Mouse (Mus musculus): ENCODE data around the gene Adam22. TPM values are rescaled to one million over a fixed set of nuclear protein-coding genes. Genes with fewer than 3 reads are reported as not detected.

Adam22 gene
- total RNA-seq, 4 experiments from 2014 or later = 194 to 214 (median 206) TPM

- no peak for DNase-seq (ENCODE audit: low spot score in 2 of 2)
These were observed 187.3 kb downstream of the Adam22 start for GRCm38 (mm10) chr5:8180646-8181045.

DNA sequence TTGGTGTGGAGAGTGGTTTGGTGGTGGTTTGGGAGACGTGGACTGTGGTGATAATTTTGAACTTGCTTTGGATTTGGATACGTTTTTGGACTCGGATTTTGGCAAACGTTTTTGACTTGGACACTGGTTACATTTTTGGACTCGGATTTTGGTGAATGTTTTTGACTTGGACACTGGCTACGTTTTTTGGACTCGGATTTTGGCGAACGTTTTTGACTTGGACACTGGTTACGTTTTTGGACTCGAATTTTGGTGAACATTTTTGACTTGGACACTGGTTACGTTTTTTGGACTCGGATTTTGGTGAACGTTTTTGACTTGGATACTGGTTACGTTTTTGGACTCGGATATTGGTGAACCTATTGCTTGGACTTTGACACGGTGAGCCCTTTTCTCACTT lies 189.8 kb downstream of the Adam22 start:
- DNase-seq (ENCODE audit: low spot score in 2 of 2) = no peak

DNA sequence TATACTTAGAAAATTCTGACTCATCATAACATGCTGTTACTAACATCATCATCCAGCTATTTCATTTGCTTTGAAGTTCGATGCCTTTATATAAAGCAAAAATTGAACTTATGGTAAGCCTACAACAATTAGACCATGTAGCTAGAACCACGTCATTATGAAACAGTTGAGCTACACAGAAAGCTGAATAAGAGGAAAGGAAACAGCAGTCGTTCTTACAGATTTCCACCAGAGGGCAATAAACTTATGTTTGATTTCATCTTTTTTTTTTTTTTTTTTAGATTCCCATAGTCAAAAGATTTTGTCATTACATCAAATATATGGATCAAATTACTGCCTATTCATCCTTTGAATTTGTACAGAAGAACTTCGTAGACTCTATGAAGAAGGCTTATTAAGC lies 203.2 kb downstream of the Adam22 start:
- no peak for DNase-seq (ENCODE audit: low spot score in 2 of 2)

DNA sequence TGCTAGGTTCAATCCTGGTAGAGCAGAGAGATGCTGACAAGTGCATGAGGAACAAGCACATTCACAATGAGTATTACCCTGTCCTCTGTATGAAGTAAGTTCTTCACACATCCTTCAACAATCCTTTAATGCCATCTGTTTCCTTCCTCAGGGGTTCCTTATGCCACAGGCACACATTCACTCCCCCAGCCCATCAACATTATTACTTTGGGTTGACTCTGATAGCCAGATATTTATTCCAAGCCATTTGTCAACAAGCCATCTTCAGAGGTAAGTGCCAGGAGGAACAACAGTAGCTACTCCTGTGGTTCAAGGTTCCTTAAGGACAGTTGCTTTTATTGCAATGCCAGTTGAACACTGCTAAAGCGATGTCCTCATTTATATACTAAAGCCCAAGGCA lies 216.3 kb downstream of the Adam22 start:
- DNase-seq (ENCODE audit: low spot score in 2 of 2) = no peak

- DNase-seq (ENCODE audit: low spot score in 2 of 2) = no peak
These were observed 221.8 kb downstream of the Adam22 start for GRCm38 (mm10) chr5:8146146-8146545.

- DNase-seq (ENCODE audit: low spot score in 2 of 2) = no peak
These were observed 222.5 kb downstream of the Adam22 start for GRCm38 (mm10) chr5:8145473-8145872.

DNA sequence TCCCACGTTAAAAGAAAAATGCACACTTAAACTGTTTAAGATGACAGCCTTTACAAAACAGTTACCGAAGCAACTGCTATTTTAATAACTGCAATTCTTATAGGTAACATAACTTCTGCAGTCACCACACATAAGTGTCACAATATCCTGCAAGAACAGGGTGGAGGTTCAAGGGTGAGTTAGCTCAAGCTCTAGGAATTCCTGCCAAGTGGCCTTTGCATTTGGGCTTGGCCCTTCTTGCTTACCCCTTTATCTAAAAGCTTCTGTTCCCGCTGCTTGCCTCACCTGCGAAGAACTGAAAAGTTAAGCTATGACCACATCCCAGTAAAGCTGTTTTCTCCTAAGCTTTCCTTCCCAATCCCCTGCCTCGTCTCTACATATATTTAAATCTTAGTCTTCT lies 235.4 kb downstream of the Adam22 start:
- no peak for DNase-seq (ENCODE audit: low spot score in 2 of 2)

DNA sequence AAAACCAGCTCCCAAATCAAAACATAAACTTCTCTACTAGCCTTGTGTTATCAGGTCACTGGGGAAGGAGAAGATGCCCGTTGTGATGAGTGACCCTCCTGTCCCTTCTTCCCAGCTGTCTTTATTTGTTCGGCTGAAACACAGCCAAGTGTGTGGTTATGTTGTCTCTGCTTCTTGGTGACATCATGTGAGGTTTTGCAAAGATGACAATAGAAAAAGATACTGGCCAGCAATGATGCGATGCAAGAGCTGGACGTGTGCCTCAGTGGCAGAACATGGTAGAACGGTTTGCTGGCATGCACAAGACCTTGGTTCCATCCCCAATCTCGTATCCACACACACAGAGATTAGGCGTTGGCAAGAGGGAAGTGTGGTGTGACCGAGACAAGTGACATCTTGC lies 236.0 kb downstream of the Adam22 start:
- no peak for DNase-seq (ENCODE audit: low spot score in 2 of 2)

- DNase-seq (ENCODE audit: low spot score in 2 of 2) = no peak
These were observed 238.2 kb downstream of the Adam22 start for GRCm38 (mm10) chr5:8129750-8130149.

- DNase-seq (ENCODE audit: low spot score in 2 of 2) = no peak
These were observed 247.0 kb downstream of the Adam22 start for GRCm38 (mm10) chr5:8120926-8121325.

- no peak for DNase-seq (ENCODE audit: low spot score in 2 of 2)
These were observed 247.9 kb downstream of the Adam22 start for GRCm38 (mm10) chr5:8120087-8120486.

DNA sequence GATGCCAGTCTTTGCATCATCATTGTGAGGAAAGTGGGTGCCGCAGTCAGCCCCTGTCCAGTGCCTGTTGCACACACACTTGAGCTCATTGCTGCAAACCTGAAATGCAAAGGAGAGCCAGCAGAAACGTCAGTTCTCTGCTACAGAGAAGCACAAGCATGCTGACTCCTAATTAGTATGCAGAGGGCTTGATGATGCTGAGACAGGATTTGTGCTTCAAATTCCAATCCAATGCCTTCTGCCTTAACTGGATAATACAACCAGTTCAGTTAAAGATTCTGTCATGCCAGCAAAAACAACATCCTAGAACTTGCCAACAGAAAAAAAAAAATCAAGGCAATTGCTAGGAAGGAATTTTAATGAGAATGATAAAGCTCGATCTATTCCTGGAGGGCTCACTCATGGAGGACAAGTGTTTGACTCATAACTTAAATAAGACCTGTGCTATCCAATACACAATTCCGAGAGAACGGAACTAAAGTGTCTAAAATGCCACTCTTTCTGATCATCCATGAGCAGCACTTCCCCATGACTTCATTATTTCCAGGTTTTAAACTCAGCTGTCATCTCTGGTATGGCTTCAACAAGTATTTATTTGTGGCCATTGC lies 251.3 kb downstream of the Adam22 start:
- no peak for DNase-seq (ENCODE audit: low spot score in 2 of 2)

DNA sequence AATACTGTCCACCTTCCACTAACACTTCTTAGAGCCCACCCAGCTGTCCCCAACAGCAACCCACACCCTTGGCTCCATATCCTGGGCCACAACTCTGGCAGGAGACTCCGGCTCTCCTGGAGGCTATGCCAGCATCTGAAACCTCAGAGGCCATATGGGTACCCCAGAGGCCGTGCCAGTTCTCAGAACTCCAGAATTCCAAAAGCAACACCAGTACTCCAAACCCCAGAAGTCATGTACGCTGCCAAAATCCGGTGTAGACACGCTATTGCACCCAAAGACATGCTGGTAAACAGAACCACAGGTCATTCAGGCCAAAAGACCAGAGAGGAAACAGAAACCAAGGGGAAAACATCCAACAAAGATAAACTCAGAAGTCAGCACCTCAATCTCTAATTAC lies 255.7 kb downstream of the Adam22 start:
- no peak for DNase-seq (ENCODE audit: low spot score in 2 of 2)

DNA sequence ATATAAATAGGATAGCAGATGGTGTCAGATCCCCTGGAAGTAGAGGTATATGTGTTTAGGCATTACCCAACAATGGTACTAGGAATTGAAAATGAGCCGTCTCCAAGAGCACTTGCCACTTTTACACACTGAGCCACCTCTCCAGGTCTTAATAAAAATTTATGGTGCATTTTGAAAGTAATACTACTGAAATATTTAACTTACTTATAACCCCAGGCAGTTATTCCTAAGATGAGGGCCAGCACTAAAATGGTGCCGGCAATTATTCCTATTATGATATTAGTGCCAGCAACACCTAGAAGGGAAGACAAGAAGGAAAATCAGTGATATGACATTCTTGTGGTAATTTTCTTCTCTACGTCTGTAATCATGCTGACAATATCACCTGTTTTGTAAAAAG lies 256.3 kb downstream of the Adam22 start:
- no peak for DNase-seq (ENCODE audit: low spot score in 2 of 2)

DNA sequence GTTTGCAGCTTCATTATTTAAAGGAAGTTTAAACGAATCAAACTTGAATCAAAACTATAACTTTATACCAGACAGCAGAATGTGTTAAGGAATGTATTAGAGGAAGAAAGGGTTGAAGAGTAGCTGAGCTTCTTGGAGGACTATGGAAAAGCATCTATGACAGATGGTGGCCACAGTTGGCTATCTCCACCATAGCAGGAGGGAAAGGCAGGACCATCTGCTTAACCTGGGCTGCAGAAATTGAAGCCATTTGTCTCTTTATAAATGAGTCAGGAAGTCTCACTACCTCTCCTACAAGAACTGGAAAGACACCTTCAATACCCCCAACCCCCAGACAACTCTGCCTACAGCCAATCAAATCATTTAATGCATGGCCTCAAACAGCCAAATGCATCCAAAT lies 272.3 kb downstream of the Adam22 start:
- no peak for DNase-seq (ENCODE audit: low spot score in 2 of 2)

GRCm38 (mm10) chr5:8094921-8095320 lies 273.0 kb downstream of the Adam22 start:
- no peak for DNase-seq (ENCODE audit: low spot score in 2 of 2)

DNA sequence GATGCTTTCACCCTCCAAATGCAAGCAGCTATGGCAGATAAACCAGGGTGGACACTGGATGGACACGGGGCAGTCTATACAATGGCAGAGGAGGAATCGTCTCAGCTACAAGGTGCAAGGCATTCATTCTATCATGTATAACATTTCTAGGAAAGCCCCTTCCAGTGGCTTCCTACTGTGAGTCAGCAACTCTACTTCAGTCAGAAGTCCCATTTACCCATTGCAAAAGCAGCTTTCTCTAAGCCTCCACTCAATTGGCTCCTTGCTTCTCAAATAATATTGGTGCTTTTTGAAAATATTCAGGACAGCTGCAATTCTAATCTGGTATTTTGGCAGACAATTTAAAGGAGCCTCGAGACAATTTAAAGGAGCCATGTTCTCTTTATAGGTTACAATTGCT lies 279.8 kb downstream of the Adam22 start:
- no peak for DNase-seq (ENCODE audit: low spot score in 2 of 2)

DNA sequence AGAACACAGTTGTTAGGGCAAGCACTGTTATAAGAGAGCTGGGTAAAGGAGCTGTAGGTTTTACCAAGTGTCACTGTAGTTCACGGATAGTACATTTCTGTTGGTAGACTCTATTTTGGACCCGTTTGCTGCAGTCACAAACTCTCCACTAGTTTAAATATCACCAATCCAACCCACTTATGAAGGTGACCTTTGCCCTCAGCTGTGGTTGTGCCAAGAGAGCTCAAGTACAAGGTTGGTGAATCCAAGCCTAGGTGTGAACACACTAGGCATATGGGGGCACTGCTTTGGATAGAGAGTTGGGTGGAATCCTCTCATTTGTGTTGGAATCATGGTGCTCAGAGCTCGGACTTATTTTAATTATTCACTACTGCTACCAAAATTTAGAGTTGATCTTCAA lies 282.3 kb downstream of the Adam22 start:
- no peak for DNase-seq (ENCODE audit: low spot score in 2 of 2)

- DNase-seq (ENCODE audit: low spot score in 2 of 2) = no peak
These were observed 285.0 kb downstream of the Adam22 start for GRCm38 (mm10) chr5:8082800-8083509.

DNA sequence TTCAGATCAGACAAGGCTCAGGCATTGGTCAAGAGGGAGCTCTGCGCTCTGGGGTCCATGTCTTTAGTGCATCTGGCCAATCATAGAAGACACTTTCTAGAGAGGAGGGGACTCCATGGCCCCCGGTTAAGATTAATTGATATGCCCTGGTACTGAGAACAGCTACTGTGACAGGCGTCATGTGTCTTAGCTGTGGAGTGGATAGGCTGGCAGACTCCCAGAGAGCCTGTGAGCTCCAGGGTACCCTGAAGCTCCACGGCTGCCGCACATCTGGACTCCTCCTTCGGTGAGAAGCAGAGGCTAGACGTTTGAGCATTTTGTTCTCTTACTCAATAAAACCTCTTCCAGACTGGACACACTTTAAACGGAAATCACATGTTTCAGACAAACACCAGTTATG lies 290.5 kb downstream of the Adam22 start:
- no peak for DNase-seq (ENCODE audit: low spot score in 2 of 2)

GRCm38 (mm10) chr5:8073901-8074561 lies 293.9 kb downstream of the Adam22 start:
- no peak for DNase-seq (ENCODE audit: low spot score in 2 of 2)

DNA sequence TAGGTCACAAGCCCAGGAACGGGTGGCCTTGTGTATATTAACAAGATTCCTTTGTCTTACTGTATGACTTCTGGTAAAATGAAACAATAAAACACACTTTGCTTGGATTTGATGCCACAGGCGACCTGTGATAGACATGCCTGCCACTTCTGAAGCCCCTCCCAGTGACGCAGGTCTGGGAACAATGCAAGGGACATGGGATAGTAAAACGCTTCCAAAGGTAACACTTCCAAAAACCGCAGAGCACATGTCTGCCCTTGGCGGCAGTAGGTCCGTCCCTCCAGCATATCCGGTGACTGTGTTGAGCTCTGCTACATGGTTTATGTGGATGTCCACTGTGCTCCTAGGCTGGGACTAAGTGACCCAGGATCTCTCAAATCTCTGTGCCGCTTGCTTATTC lies 294.6 kb downstream of the Adam22 start:
- DNase-seq (ENCODE audit: low spot score in 2 of 2) = no peak

- DNase-seq (ENCODE audit: low spot score in 2 of 2) = no peak
These were observed 304.8 kb downstream of the Adam22 start for GRCm38 (mm10) chr5:8063207-8063606.

All from left cerebral cortex, adult 8-10 months (tissue).